Mouse (Mus musculus) adrenal gland, adult 10 weeks (tissue): Measurements from ENCODE around the gene Ano3. TPM values are rescaled to one million over a fixed set of nuclear protein-coding genes. Genes with fewer than 3 reads are reported as not detected.

ENCODE experiments used
- polyA plus RNA-seq: library from polyadenylated mRNA; stranded (reverse); fragments of 350-450 nt; fragmentation: Illumina TruSeq; extraction: RNeasy Lipid Tissue Mini Kit (QIAGEN cat#74804); gene quantifications from one replicate; pipeline ENCODE4 v1.2.3, GENCODE M21; 2014; ENCODE audit warnings: low read depth, low replicate concordance

Gene Ano3
- polyA plus RNA-seq: 0.76 TPM

DNA sequence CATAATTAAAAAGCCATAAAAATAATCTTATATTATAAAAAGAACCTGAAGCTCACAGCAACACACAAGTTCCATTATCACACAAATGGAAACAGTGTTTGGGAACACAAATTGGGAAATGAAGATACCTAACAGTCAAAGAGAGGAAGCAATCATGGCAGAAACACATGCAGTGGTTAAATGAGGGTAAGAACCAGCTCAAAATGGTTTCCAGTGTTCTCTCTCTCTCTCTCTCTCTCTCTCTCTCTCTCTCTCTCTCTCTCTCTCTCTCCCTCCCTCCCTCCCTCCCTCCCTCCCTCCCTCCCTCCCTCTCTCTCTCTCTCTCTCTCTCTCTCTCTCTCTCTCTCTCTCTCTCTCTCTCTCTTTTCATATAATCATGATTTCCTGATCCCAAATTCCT, at the start of gene Ano3:
TSS of gene Ano3 (minus strand) at position 101 of the 400 bp plus-strand sequence.

DNA sequence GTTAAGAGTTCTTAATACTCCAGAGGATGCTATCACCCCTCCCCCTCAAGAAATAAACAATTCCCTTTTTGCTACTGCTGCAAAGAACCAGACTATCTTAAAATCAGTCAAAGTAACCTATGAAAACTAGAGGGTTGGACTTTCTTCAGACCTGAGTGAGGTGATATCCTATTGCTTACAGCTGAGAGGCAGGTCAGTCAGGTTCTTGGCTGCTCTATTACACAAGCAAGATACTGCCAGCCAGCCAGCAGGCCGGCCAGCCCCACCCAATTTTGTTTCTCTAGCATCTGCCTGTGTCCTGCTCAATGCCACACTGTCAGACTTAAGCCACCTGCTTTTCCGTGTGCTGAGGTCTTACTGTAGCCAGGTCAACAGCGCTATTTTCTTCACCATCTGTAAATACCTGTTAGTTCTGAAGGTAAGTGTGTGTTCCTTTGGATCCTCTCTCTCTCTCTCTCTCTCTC, 229.4 kb downstream of the Ano3 start, which contains the start of gene Muc15:
TSS of gene Muc15 (plus strand) at position 51 of the 464 bp plus-strand sequence.

Other genes starting within 250 kb of the Ano3 start
- gene Muc15, start 229.6 kb downstream of the Ano3 start, polyA plus RNA-seq: 0.58 TPM
- gene Gm13941, start 155.1 kb upstream of the Ano3 start, polyA plus RNA-seq: not detected
- gene Gm15130, start 202.0 kb upstream of the Ano3 start, polyA plus RNA-seq: not detected